Mouse (Mus musculus) heart, adult 9 months (tissue): Measurements from ENCODE around the gene Slco4a1.

Experiments used
- DNase-seq, 2 experiments: peaks; one replicate each; pipeline ENCODE4 v3.0.0; 2022; ENCODE audit warnings: low spot score in 2 of 2

Gene Slco4a1

GRCm38 (mm10) chr2:180444957-180445785, 10.9 kb upstream of the Slco4a1 start:
- DNase-seq = no peak

- no peak for DNase-seq
Measured at GRCm38 (mm10) chr2:180445962-180446361, 10.1 kb upstream of the Slco4a1 start.

- no peak for DNase-seq
Measured at GRCm38 (mm10) chr2:180449007-180449406, 7.0 kb upstream of the Slco4a1 start.

- DNase-seq = no peak
Measured at GRCm38 (mm10) chr2:180450529-180450928, 5.5 kb upstream of the Slco4a1 start.

GRCm38 (mm10) chr2:180456705-180457104, 660 bp downstream of the Slco4a1 start:
- no peak for DNase-seq

- no peak for DNase-seq
Measured at GRCm38 (mm10) chr2:180457680-180458079, 1.6 kb downstream of the Slco4a1 start.

- no peak for DNase-seq
Measured at GRCm38 (mm10) chr2:180459437-180459836, 3.4 kb downstream of the Slco4a1 start.

GRCm38 (mm10) chr2:180460801-180461200, 4.8 kb downstream of the Slco4a1 start:
- no peak for DNase-seq

GRCm38 (mm10) chr2:180462593-180462992, 6.5 kb downstream of the Slco4a1 start:
- DNase-seq = no peak

- DNase-seq = no peak
Measured at GRCm38 (mm10) chr2:180466505-180466904, 10.5 kb downstream of the Slco4a1 start.

- no peak for DNase-seq
Measured at GRCm38 (mm10) chr2:180468871-180469270, 12.8 kb downstream of the Slco4a1 start.

GRCm38 (mm10) chr2:180469768-180470167, 13.7 kb downstream of the Slco4a1 start:
- DNase-seq = peak; percentile 13 to 26

GRCm38 (mm10) chr2:180472306-180473079, 16.4 kb downstream of the Slco4a1 start:
- DNase-seq = no peak

- peak; percentile 33 to 39 for DNase-seq
Measured at GRCm38 (mm10) chr2:180473080-180473440, 17.0 kb downstream of the Slco4a1 start.

GRCm38 (mm10) chr2:180474864-180475263, 18.8 kb downstream of the Slco4a1 start:
- DNase-seq = no peak

- no peak for DNase-seq
Measured at GRCm38 (mm10) chr2:180482274-180482673, 26.2 kb downstream of the Slco4a1 start.

GRCm38 (mm10) chr2:180484882-180485281, 28.8 kb downstream of the Slco4a1 start:
- no peak for DNase-seq

- no peak for DNase-seq
Measured at GRCm38 (mm10) chr2:180485306-180485705, 29.3 kb downstream of the Slco4a1 start.

- DNase-seq = no peak
Measured at GRCm38 (mm10) chr2:180488210-180488751, 32.2 kb downstream of the Slco4a1 start.

GRCm38 (mm10) chr2:180495906-180496305, 39.9 kb downstream of the Slco4a1 start:
- no peak for DNase-seq

- DNase-seq = no peak
Measured at GRCm38 (mm10) chr2:180499741-180500140, 43.7 kb downstream of the Slco4a1 start, which contains the start of gene Ntsr1. Ntsr1 (plus strand) TSS chr2:180499976.

GRCm38 (mm10) chr2:180500726-180501125, 44.7 kb downstream of the Slco4a1 start:
- DNase-seq = no peak
